Mouse (Mus musculus) megakaryocyte progenitor cell, adult 5-6 weeks (primary cell): ENCODE results near the gene Eif4h. TPM values are rescaled to one million over a fixed set of nuclear protein-coding genes. Genes with fewer than 3 reads are reported as not detected.
A peak's percentile ranks its signal among the peaks of the same experiment; 100 is the strongest.
"Not testable (repeated sequence)": the region's sequence is repeated elsewhere in the genome, so short reads cannot be mapped to it uniquely, and the experiment has no call there.

ENCODE experiments used
- ATAC-seq: replicated peaks from 2 replicates; pipeline ENCODE4 v1.8.0; 2016; ENCODE audit warnings: mild to moderate bottlenecking, moderate TSS enrichment, inconsistent platforms; ENCODE audit not compliant: poor library complexity
- total RNA-seq, 2 experiments: library from RNA; stranded (forward) in 1 of 2; stranded (reverse) in 1 of 2; fragments of 157-497, 149-512 nt in 1 of 2; fragments of 200-1000 nt in 1 of 2; gene quantifications; 2 replicates each; pipeline versions ENCODE4 v1.2.3 to v1.2.4; 2015 to 2017

Gene Eif4h
- total RNA-seq, 2 experiments from 2014 or later, result 220 to 266 TPM

- peak; percentile 97 for ATAC-seq
These were observed 11.6 kb upstream of the Eif4h start for GRCm38 (mm10) chr5:134650926-134651325.

- ATAC-seq, result not testable (repeated sequence)
These were observed 9.7 kb upstream of the Eif4h start for GRCm38 (mm10) chr5:134648976-134649375.

- ATAC-seq, result no peak
These were observed 8.1 kb upstream of the Eif4h start for GRCm38 (mm10) chr5:134647394-134647793.

- ATAC-seq, result no peak
These were observed 7.2 kb upstream of the Eif4h start for GRCm38 (mm10) chr5:134646461-134646860.

- ATAC-seq, result no peak
These were observed 5.4 kb upstream of the Eif4h start for GRCm38 (mm10) chr5:134644643-134645118.

GRCm38 (mm10) chr5:134644121-134644520 is 4.8 kb upstream of the Eif4h start:
- ATAC-seq, result no peak

GRCm38 (mm10) chr5:134640371-134640770 is 1.1 kb upstream of the Eif4h start:
- ATAC-seq, result no peak

- ATAC-seq, result peak; percentile 7; the same call in 1 of the 2 replicates
These were observed 625 bp downstream of the Eif4h start for GRCm38 (mm10) chr5:134638461-134639268.

- no peak for ATAC-seq
These were observed 1.4 kb downstream of the Eif4h start for GRCm38 (mm10) chr5:134637820-134638367.

GRCm38 (mm10) chr5:134632841-134633240 is 6.4 kb downstream of the Eif4h start:
- ATAC-seq, result no peak

- ATAC-seq, result no peak
These were observed 8.5 kb downstream of the Eif4h start for GRCm38 (mm10) chr5:134630835-134631234.

- no peak for ATAC-seq
These were observed 9.8 kb downstream of the Eif4h start for GRCm38 (mm10) chr5:134629508-134629907.

- no peak for ATAC-seq
These were observed 17.2 kb downstream of the Eif4h start for GRCm38 (mm10) chr5:134622069-134622468.

GRCm38 (mm10) chr5:134621099-134621640 is 18.1 kb downstream of the Eif4h start:
- 0 out of 2 replicates have a peak, but pooled peaks have one; percentile 9 for ATAC-seq

GRCm38 (mm10) chr5:134620457-134620856 is 18.8 kb downstream of the Eif4h start:
- no peak for ATAC-seq

- ATAC-seq, result peak; percentile 60
These were observed 22.2 kb downstream of the Eif4h start for GRCm38 (mm10) chr5:134617071-134617470.

GRCm38 (mm10) chr5:134615780-134616179 is 23.5 kb downstream of the Eif4h start:
- no peak for ATAC-seq

GRCm38 (mm10) chr5:134615380-134615779 is 23.9 kb downstream of the Eif4h start:
- ATAC-seq, result peak; percentile 29

- ATAC-seq, result peak; percentile 43
These were observed 24.5 kb downstream of the Eif4h start, which contains the start of gene Lat2 for GRCm38 (mm10) chr5:134614802-134615201. Gene Lat2 (minus strand): TSS chr5:134615025.

GRCm38 (mm10) chr5:134614296-134614695 is 25.0 kb downstream of the Eif4h start:
- ATAC-seq, result 0 out of 2 replicates have a peak, but pooled peaks have one; percentile 9

- peak; percentile 32 for ATAC-seq
These were observed 25.6 kb downstream of the Eif4h start for GRCm38 (mm10) chr5:134613727-134614126.
